Mouse (Mus musculus) right cerebral cortex, postnatal 36 days (tissue): ENCODE measurements around the gene Psmb2.

Experiments
- DNase-seq, 2 experiments: peaks; one replicate each; pipeline ENCODE4 v3.0.0; 2022; ENCODE audit warnings: low spot score in 2 of 2, mixed read lengths in 1 of 2

The Psmb2 gene

DNA sequence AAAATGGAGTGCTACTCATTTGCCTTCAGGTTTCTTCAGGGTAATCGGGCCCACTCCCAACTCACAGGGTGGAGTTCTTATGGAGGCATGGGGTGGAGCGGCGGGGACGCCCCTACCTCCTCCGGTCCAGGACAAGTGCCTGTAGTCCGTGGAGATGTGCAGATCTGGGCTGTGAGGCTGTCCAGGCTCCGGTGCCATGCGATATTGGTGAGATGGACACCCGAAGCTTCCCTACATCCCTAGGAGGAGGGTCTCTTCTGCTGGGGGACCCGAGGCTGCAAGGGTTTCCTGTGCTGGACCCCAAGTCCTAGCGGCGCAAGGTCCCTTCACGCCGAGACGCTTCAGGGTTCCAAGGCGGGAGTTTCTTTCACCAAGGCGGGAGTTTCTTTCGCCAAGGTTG is 54.7 kb downstream of the Psmb2 start:
- DNase-seq, result no peak

DNA sequence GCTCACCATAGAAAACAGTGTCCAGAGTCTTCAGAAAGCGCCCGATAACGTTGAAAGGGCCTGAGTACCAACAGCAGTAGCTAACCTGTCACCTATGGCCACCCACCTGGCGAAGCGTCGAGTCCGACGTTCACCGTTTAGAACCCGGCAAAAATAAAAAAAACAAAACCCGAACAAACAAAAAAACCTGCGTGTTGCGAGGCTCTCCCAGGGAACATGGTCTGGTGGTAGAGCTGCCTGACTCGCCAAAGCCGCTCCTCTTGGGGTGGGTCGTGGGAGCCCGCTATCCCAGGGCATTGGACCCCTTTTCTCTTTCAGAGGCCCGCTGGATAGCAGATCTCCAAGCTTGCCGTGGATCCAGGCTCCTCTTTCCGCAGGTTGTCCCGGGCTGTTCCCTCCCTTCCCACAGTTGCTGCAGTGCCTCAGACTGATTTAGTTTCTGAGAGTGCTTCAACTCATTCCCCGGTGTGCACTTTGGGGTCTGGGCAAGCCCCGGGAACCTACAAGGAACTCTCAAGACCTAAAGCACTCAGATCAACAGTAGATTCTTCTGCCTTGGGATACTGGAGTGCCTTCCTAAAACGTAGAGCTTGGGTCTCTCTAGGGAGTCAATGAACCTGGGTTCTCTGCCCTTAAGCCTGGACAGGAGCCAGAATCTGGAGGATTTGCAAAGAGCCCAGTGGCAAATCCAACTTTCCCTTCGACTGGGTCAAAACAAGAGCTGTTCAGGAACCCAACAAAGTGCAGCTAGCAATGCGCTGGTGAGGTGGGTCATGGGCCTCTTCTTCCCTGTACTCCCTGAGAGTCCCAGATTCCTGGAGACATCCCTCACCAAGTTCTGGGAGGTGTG is 55.3 kb downstream of the Psmb2 start:
- DNase-seq, result no peak

DNA sequence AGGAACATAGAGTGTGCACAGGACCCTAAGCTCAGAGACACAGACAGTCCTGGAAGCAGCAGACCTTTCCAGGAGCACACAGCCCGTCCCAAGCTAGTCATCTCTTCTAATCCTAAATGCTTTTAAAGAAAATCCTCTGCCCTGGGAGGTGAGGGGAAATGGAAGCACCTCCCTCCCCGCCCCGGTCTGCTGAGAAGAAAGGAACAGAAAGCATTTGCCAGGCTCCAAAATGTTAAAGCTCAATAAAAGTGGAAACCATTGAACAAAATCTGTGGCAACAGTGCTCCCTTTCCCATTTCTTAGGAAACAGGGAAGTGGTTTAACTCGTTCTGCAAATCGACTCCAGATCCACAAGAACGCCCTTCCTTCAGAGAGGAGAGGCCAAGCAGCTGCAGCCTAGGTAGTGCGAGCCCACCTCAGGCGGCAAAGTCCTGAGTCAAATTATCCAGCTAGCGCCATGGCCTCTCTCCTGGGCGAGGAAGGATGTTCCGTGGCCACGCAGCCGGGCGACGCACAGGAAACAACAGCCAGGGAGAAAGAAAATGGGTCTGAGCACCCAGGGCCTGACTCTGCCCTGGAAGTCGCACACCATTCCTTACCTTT is 56.7 kb downstream of the Psmb2 start:
- no peak for DNase-seq

DNA sequence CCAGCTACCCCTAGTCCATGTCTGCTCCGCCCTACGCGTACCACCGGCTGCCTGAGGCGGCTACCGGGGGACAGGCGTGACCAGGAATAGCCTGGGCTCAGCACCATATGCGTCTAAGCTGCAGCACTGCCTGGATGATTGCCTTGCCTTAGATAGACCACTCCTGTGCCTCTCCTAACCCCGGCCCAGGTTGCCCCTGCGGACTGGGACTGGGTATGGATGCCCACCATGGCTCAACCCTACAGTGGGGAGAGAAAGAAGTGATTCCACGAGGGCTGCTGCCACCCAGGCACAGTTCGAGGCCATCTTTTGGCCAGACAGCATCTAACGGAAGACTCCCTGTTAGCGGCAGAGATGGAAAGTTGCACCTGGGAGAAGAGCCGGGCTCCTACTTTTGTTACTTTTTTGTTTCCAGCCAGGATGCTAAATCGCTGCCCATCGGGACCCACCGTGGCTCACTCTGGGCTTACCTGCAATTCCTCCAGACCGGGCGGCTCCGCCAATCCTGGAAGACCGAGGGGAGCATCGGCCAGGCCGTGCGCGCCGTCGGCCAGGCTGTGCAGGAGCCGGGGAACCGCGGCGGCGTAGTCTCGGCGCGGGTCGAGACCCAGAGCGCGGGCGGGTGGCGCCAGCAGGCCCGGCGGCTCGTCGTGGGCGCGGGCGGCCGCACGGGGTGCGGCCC is 57.4 kb downstream of the Psmb2 start:
- no peak for DNase-seq

DNA sequence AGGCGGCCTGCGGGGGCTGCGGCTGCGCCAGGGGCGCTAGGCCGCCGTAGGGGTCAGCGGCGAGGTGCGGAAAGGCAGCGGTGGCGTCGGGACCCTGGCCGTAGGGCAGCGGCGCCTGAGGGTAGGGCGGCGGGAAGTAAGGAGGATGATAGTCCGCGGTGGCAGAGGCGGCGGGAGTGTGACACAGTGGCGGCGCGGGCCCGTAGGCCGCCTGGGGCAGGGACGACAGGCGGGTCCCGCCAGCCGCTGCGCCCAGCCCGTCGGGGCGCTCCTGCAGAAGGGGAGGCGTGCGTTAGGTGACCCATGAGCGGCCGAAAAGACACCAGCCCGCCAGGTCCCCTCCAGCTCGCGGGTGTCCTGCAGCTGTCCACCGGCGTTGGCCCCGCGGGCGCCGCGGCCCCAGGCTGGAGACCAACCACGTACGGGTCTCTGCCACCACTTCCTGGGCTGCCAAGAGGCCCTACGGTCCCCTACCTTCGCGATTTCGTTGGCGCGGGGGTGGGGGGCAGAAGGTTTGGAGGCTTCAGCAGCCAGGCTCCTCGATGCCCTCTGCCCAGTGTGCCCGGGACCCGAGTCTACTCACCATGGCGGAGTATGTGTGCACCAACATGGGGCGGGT is 58.1 kb downstream of the Psmb2 start:
- no peak for DNase-seq

DNA sequence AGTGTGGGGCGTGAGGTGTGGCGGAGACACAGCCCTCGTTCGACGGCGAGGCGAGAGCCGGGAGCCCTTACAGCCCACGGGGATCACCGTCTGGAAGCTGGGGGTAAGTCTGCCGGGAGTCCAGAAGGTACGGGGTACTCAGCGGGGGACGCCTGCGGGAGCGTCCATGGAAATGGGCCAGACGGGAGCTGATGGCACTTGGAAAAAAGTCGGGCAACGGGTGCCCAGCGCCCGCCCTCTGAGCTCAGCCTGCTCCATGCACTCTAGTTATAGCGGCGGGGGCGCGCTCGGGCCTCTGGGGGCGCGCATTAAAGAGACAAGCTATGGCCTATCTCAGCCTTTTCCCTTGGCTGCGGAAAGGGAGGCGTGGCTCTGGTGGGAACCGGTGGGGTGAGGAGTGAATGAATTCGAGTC is 58.6 kb downstream of the Psmb2 start, which contains the start of gene Tfap2e:
Tfap2e (minus strand) TSS at position 240 of the 414 bp plus-strand sequence.
- DNase-seq, result no peak

DNA sequence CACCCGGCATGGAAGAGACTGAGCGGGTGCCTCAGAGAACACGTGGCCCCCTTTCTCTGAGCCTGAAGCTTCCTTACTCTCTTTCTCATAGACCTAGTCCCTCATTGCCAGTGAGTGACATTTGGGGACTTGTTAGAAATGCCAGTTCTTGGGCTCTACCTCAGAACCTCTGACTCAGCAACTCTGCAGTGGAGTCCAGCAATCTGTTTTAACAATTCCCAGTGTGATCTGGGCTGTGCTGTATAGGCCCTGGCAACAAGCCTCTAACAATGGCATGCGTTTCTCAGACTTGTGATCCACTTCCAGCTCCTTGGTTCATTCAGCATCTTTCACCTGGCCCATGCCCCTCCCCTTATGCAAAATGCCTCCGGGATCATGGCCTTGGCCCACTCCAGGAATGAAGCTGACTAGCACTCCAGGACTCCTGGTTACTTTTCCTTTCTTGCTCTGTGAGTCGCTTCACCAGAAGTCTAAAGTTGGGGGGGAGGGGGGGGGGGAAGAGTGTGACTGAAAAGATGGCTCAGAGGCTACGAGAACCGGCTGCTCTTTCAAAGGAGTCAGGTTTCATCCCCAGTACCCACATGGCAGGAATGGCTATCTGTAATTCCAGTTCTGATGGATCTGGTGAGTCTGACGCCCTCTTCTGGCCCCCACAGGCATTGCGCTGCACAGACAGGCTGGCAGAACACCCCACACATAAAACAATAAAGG is 62.7 kb downstream of the Psmb2 start:
- no peak for DNase-seq

DNA sequence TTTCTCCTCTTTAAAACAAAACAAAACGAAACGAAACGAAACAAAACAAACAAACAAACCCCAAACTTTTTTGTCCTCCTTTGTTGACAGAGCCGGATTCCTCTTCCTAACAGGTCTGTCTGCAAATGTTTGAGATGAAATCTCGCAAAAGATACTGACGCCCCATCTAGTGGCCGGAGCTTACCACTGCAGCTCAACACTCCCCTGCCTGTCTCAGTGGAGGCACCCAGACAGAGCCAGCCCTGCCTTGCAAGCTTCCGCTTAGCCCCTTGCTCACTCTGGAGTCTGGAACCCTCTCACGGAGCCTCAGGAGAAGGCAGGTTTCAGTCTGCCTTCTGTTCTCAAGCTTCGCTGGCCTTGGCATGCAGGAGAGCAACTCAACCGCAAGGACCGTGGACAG is 64.0 kb downstream of the Psmb2 start:
- peak; percentile 67 to 78 for DNase-seq

DNA sequence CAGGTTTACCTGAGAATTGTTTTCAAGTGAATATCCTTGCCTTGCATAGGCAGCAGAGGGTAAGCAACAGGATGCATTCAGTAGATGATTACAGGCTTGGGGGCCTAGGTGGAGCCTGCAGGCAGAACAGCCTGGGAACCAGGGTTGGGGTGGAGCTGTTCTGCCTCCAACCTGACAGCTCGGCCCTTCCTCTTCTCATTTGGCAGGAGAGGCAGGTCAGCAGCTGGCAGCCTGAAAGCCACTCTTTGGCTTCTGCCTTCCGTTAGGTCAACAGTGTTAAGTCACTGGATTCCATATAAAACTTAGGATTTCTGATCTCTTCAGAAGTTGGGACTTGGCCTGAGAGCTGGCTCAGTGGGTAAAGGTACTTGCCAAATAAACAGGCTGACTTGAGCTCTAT is 65.5 kb downstream of the Psmb2 start:
- no peak for DNase-seq

DNA sequence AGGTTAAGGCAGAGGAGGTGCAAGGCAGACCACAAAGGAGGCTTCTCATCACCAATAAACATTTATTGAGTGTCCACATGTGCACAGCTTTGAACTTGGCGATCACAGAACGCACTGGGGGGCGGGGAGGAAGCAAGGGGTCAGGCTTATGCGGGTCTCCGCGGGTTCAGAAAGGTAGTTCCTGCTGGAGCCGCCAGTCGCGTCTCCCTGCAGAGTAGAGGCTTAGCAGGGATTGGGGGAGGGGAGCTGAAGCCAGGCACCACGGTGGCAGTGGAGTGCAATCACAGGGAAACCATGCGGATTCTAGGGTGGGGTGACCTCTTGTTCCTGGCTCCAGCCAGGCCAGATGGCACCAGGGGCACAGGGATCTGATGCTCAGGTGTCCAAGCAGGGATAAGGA is 66.3 kb downstream of the Psmb2 start:
- DNase-seq, result no peak

DNA sequence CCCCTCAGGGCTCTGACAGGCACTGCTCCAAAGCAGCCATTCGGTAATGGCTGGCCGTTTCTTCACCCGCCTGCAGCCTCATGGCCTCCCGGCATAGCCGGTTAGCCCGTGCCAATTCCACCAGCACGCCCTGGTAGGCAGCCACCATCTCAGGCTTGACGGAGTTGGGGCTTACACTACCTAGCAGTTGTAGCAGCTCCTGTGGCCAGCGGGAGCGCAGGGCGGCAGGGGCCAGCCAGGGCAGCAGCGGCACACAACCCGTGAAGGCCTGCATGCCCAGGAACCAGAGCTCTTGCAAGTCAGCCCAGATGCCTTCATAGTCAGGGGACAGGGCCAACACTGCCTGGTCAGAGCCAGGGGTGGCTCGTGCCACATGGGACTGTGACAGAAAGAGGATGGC is 67.4 kb downstream of the Psmb2 start:
- DNase-seq, result no peak

DNA sequence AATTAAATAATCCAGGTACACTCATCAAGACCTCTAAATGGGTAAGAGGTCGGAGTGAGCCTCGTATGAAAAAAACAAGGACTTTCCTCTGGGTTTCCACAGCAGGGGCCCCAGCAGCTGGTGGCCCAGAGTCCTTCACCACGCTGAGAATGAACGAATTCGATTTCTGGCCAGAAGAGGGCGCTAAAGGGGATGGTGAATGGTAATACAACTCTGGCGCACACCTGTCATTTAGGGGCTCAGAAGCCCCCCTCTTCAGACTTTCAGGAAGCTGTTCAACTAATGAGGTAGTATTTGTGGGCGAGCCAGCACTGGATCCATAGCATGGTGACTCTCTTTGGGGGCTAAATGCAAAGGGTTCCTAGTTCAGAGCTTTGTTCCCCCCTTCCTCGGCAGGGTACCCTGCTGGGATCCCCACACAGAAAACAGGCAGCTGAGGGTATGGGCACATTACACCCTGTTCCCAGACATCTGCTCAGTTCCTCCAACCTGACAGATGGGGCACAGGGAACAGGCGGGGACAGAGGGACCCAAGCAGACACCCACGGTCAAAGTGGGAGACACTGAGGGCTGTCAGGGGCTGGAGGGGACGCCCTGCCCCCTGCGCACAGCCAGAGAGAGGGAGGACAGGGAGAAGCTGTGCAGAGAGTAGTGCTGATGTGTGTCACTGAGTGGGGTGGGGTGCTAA is 68.2 kb downstream of the Psmb2 start:
- peak in 1 of 2 experiments; percentile 22 for DNase-seq

DNA sequence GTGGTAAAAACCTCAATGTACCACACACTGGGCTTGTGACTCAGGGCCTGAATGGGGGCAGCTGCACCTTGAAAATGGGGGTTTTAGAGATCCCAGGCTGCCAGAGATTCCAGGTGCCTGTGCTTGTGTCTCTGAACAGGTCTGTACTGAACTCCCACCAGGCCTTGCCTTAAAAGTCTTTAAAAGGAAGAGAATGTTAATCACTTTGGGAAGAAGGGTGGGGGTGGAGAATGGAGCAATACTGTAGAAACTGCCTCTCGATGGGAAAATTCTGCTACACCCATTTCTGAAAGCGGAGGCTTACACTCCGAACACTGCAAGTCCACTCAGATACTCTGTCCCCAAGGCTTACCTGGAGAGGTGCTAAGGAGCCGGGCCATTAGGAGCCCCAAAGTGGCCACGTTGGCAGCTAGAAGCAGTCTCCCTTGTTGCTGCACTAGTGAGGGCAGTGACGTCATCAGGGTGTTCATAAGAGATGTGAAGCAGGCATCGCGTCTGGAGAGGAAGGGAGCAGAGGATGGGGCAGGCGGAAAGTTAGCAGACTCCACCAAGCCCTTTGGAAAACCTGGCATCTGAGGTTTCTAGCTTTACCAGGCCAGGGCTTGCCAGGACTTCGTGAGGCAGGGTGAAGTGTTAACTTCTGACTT is 68.9 kb downstream of the Psmb2 start:
- no peak for DNase-seq

DNA sequence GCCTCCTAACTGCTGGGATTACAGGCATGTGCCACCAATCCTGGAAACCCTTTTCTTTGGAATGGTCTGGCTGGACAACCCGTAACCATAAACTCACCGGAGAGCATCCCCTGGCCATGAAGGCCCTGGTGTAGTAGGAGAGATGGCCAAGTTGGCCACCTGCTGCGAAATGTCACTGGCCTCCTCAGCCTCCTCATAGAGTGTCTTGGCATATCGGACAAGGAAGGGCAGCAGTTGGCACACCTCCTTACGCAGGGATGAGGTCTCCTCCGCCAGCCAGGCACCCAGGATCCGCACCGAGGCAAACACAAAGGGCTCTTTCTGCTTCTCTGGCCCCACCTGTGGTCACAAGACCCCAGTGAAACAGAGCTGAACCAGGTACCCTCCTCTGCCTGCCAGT is 71.0 kb downstream of the Psmb2 start:
- no peak for DNase-seq

DNA sequence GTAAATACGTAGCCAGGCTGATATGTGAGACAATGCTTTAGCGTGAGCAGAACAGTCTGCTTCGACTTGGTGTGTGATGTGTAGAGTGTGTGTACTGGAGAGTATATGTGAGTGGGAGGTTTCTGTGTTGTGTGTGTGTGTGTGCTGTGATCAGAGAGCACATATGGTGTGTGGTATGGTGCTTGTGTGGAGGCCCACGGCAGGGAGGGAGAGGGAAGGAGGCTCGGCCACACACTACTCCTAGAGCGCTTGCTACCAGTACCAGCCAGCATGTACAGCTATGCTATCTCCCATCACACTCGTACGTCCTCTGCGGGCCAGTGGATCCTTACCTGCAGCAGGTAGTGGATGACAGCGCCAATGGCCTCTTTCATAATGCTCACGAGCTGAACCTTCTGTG is 72.1 kb downstream of the Psmb2 start:
- peak; percentile 32 to 58 for DNase-seq

DNA sequence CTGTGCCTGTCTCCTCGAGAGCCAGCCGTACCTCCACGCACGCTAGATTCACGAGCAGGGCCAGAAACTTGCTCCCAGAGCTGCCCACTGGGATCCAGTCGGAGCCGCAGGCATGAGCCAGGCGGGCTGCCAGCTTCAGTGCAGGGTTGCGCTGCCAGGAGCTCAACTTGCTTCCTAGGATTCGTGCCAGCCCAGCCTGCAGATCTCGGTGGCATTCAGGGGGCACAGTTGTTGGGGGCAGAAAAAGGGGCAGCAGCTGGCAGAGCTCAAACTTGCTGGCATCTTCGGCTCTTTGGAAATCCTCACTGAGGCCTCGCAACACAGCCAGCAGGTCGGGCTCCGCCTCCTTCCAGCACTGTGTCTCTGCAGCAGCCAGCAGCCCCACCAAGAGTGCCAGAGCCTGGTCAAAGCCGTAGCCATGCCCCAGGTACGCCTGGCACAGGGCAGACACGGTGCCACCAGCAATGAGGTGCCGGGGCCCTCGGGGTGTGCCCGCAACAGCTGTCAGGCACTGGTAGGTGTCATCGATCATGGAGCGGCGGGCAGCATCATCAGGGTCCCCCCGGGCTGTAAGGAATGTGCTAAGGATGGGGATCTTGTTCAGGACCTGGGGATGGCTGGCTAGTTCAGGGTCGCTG is 72.7 kb downstream of the Psmb2 start:
- peak; percentile 58 to 69 for DNase-seq

DNA sequence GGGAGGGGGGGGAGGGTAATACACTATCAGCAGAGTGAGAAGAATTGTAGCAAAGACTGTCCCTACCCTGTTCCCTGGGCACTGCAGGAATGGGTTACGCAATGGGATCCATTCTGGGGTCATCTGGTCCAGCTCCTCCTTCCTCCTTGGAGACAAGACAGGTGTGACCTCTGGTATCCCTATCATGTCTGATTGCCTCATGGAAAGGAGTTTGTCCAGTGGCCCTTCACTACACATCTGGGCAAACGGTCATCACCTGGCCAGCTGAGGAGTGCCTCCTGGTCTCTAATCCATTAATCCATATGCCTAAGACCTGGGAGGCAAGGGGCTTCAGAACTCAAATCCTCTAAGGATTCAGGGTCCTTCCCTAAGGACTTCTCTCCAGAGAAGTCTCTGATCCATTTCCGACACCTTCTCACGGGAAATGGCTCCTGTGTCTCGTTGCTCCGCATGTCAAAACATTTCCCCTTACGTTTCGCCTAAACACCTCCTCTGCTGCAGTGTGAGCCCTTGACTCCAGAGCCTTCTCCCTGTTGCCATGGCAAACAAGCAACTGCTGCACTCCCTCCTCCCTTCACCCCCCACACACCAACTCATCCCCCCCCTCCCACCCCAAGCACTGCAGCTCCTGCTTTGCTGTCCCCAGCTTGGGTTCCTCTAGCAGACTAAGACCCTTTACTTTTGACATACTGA is 73.6 kb downstream of the Psmb2 start:
- DNase-seq, result no peak

DNA sequence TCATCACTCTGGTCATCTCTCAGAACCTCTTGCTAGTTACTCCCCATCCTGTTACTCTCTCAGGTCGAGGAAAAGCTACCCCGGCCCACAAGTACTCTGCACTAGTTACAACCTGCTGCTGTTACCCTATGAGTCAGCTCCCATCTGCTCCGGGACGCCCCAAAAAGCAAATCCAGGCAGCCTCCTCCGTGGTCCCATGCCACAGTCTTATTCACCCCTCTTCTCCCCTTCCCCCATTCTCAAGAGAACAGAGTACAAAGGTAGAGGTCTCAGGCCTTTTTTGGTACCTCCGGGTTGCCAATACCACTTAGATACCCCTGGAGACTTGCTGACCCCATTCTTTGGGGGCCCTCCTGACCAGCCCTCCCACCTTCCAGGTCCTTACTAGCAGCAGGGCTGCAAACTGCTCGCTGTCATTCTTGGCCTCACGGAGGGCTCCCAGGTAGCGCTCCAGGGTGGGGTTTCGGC is 74.2 kb downstream of the Psmb2 start:
- DNase-seq, result peak in 1 of 2 experiments; percentile 22

DNA sequence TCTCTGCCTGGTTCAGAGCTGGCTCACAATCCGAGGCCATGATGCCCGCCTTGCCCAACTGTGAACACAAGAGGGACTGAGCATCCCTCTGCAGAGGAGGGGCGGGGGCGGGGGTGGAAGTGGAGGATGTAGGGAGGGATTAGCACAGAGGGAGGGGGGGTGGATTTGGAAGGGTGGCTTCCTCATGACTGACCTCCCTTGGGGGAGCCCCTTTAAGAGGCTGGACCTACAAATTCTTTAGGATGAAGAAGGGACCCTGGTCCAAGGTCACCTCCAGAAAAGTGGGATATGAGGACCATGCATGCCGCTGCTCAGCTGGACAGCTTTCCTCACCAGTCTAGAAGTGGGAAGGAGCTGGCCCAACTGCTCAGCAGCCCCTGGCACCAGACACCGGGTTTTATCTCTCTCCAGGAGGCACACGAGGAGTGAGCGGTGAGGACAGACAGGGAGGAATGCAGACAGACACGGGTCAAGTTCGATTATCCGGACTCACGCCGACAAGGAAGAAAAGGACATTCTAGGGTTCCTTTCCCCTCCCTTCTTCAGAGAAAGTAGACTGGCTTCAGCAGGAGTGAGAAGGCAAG is 74.7 kb downstream of the Psmb2 start:
- DNase-seq, result peak in 1 of 2 experiments; percentile 24
